Mouse (Mus musculus) midbrain, embryonic 14.5 days (tissue): ENCODE measurements at regions not wholly inside any gene's neighbourhood (a gene's known extent, or its start where the extent isn't known, plus 50 kb on each side); places are given as distances from the start of the nearest gene placed in this dataset.
A peak's percentile ranks its signal among the peaks of the same experiment; 100 is the strongest.

Source experiments
- ATAC-seq: fragments of 200-750 bp; cut with Nextera tagmentation; 2 replicates; pipeline ENCODE4 v1.8.0; 2017; ENCODE audit warnings: moderate number of reproducible peaks, moderate library complexity; ENCODE audit not compliant: low FRiP score, low TSS enrichment
- DNase-seq: peaks from one replicate; pipeline ENCODE4 v3.0.0-alpha.2; 2015
- H3K27ac ChIP-seq: fragments of 300-500 bp; sonication (generic); replicated peaks from 2 replicates; pipeline ENCODE4 v1.5.1; 2014; ENCODE audit warnings: mild to moderate bottlenecking, low read depth, low read length, moderate library complexity
- H3K27me3 ChIP-seq: fragments of 300-500 bp; sonication (generic); 2 replicates; pipeline ENCODE4 v1.6.1; 2014; ENCODE audit warnings: low read length, control low read depth, mixed read lengths; ENCODE audit not compliant: control insufficient read depth, insufficient read depth
- H3K36me3 ChIP-seq: fragments of 300-500 bp; sonication (generic); 2 replicates; pipeline ENCODE4 v1.6.1; 2014; ENCODE audit warnings: low read length, control low read depth; ENCODE audit not compliant: control insufficient read depth, insufficient read depth
- H3K4me1 ChIP-seq: fragments of 300-500 bp; sonication (generic); 2 replicates; pipeline ENCODE4 v1.6.1; 2014; ENCODE audit warnings: mild to moderate bottlenecking, antibody characterized with exemption, low read length, control low read depth; ENCODE audit not compliant: control insufficient read depth, insufficient read depth
- H3K4me2 ChIP-seq: fragments of 300-500 bp; sonication (generic); 2 replicates; pipeline ENCODE4 v1.6.1; 2014; ENCODE audit warnings: mild to moderate bottlenecking, low read length, moderate library complexity
- H3K4me3 ChIP-seq: fragments of 300-500 bp; sonication (generic); replicated peaks from 2 replicates; pipeline ENCODE4 v1.5.1; 2014; ENCODE audit warnings: low read depth, low read length
- H3K9ac ChIP-seq: fragments of 300-500 bp; sonication (generic); replicated peaks from 2 replicates; pipeline ENCODE4 v1.6.1; 2014; ENCODE audit warnings: mild to moderate bottlenecking, low read length, moderate library complexity
- H3K9me3 ChIP-seq: fragments of 300-500 bp; sonication (generic); 2 replicates; pipeline ENCODE4 v1.6.1; 2016; ENCODE audit warnings: low read length, control low read depth, mixed read lengths; ENCODE audit not compliant: control insufficient read depth
- WGBS: fragments of 180-500 bp; shearing (Covaris S2); extraction: QIAGEN DNeasy Blood & Tissue Kit; methylation state at CpG from one replicate; pipeline ENCODE4 v1.1.7; 2014; 5-methylcytosine and 5-hydroxymethylcytosine counted together

- Histone ChIP-seq H3K9me3 (no peaks in the 10 kb centered on the region), H3K4me1 (peaks cover 7% of the 10 kb centered on the region; the same call in 1 of the 2 replicates), H3K36me3 (no peaks in the 10 kb centered on the region), H3K27me3 (no peaks in the 10 kb centered on the region), H3K9ac (no peak overlapping the region), H3K4me2 (no peak overlapping the region), H3K4me3 (no peak overlapping the region), H3K27ac (peak overlapping the region; percentile 45)
- DNase-seq (no peak), ATAC-seq (no peak)
- WGBS: 57% methylated on average over 3 of the region's 3 CpGs
These were observed 53.8 kb upstream of the Prdm11 start for GRCm38 (mm10) chr2:93099780-93100179.

- Histone ChIP-seq H3K9me3 (no peaks in the 10 kb centered on the region), H3K4me3 (no peak overlapping the region), H3K27ac (no peak overlapping the region), H3K4me2 (no peak overlapping the region), H3K36me3 (no peaks in the 10 kb centered on the region), H3K4me1 (peaks cover 7% of the 10 kb centered on the region; the same call in 1 of the 2 replicates), H3K9ac (no peak overlapping the region), H3K27me3 (no peaks in the 10 kb centered on the region)
- DNase-seq: no peak
- no peak for ATAC-seq
- WGBS: 95% methylated on average over 2 of the region's 2 CpGs
These were observed 51.0 kb upstream of the Prdm11 start for GRCm38 (mm10) chr2:93097016-93097415.

- H3K27ac ChIP-seq: no peak overlapping the region
- no peak overlapping the region for H3K4me2 ChIP-seq
- H3K4me3 ChIP-seq: no peak overlapping the region
- DNase-seq: peak; percentile 56
- no peak overlapping the region for H3K9ac ChIP-seq
- peak; percentile 73 for ATAC-seq
- no peaks in the 10 kb centered on the region for H3K27me3 ChIP-seq
- H3K9me3 ChIP-seq: no peaks in the 10 kb centered on the region
- peaks cover 11% of the 10 kb centered on the region; the same call in 1 of the 2 replicates for H3K4me1 ChIP-seq
- no peaks in the 10 kb centered on the region for H3K36me3 ChIP-seq
- 59% methylated on average over 6 of the region's 6 CpGs for WGBS
These were observed 50.2 kb upstream of the Prdm11 start for GRCm38 (mm10) chr2:93096078-93096729.
